Mouse (Mus musculus) cerebellum, postnatal 25 days (tissue): ENCODE data around the gene Gsn.
A peak's percentile ranks its signal among the peaks of the same experiment; 100 is the strongest.

ENCODE experiments used
- DNase-seq, 2 experiments: peaks; one replicate each; pipeline ENCODE4 v3.0.0; 2021; ENCODE audit warnings: mixed read lengths in 2 of 2

Gsn gene

DNA sequence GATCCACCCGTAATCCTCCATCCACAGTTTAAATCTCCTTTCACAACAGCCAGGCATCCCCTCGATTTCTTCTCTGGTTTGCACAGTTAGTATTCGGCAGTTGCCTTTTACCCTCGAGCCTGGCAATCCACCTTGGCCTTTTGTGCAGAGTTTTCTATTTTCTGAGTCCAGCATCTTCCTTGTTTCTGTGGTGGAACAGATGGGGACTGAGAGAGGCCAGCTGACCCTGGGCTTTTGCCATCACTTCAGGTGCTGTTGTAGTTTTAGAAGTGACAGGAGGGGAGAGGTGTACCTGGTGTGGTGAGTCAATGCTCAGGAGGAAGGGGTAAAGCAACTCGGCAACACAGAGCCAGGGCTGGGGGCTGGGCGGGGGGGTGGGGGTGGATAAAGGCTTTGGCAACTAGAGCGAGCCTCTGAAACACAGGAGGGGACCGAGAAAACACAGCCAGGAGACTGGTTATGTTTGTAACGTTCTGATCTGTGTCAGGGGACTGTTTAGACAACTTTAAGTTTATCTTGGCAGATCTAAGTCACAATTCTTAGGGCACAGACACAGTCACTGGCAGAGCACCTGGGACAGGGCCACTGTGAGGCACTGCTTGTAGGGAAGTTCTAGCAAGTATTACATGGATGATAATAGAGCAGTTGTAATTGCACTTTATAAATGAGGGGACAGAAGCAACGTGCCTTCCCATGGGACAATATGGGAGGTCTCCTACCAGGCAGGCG, 72.0 kb downstream of the Gsn start:
- peak; percentile 84 to 85 for DNase-seq

DNA sequence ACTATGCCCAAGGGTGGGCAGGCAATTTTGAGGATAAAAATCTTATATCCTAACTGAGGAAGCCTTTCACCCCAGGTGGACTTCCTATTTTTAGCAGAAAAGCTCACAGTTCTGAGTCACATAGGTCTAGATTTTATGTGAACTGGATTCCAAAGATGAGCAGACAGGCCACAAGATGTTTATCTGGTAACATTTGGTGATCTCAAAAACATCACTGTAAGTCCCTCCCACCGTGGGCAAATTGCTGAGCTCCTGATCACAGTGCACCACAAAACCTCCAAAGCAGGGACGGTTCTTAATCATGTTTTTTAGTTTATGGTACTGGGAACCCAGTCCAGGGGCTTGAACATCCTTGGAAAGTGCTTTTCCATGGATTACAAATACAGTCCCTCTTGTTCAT, 72.9 kb downstream of the Gsn start:
- no peak for DNase-seq

DNA sequence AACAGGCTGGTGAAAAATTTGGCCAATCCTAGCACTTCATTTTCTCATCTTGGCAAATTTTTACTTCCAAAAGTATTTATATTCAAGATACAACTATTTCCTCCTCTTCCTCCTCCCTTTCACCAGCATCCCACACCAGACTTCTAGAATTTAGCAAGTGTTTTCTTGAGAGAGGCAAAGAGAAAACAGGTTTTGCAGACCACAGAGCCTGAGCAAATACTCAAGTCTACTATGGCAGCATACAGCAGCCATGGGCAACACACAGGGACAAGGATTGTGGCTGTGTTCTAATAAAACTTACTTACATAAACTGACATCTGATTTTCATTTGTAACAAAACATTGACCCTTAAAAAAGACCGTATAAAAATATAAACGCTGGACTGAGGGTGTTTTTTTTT, 75.0 kb downstream of the Gsn start:
- DNase-seq: no peak

DNA sequence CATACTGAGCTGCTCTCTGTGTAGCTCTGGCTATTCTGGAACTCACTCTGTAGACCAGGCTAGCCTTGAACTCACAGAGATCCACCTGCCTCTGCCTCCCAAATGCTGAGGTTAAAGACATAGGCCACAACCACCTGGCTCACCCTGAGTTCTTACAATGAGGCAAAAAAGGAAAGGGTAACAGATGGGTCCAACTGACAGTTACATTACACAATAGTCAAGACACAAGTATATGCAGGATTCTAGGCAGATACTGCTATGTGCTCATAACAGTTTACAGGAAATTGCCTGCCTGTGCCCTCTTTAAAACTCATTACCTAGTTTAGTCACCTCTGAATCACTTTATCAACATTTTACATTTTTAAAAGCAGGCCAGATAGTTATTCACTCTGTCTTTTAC, 77.5 kb downstream of the Gsn start:
- no peak for DNase-seq

DNA sequence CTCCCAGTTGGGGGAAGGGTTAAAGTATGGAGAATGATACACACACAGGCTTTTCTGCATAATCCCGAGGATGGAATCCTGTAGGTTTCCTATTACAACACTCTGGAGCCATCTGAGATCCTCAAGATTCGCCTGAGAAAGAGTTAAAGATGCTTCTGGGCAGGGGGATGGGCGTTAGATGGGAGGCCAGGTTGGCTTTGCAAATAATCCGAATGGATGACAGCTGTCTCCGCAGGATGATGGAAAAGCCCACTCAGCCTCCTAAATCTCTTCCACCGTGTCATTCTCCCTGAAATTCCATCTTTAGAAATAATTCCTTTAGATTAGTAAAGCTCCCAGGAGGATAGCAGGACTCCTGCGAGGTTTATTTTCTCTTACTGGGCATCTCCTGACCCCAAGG, 79.4 kb downstream of the Gsn start:
- DNase-seq: no peak

DNA sequence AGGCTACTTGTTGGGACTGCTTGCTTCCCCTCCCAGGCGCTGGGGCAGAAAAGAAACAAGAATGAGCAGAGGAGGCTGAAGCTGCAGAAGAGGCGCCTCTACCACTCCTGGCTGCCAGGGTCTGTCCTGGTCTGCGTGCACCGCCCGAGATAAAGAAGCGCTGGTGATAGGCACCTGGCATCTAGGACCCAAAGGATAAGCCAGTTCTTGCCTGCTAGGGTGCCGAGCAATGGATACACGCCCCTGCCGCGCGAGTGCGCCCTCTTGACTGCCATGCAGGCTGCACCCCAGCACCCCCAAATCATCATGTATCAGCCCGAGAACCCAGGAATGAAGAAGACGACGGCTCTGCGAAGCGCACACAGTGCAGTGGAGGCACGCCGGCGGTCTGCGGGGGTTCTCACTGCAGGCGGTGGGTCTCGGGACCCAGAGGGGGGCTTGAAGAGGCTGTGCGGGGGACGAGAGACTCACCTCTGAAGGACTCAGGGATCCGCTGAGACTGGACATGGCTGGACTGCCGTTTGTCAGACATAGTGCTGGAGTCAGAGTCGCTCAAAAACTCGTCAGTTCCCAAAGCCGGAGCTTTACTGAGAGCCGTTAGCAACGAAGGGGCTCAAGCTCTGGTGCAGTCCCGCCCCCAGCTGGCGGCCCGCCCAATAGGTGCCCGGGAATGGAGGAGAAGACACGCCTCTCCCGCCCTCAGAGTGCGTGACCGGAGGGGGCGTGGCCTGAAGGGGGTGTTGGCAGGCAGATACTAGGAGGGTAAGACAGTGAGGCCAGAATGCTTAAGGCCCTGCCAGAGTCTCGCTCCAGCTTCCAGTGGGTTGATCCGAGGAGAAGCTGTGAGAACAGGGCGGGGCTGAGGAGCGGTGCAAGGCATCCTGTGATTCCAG, 80.5 kb downstream of the Gsn start, which contains the start of gene Stom:
Gene Stom, minus strand, starts transcription at position 589 of the 893 bp plus-strand sequence.
- peak; percentile 99 to 100 for DNase-seq

DNA sequence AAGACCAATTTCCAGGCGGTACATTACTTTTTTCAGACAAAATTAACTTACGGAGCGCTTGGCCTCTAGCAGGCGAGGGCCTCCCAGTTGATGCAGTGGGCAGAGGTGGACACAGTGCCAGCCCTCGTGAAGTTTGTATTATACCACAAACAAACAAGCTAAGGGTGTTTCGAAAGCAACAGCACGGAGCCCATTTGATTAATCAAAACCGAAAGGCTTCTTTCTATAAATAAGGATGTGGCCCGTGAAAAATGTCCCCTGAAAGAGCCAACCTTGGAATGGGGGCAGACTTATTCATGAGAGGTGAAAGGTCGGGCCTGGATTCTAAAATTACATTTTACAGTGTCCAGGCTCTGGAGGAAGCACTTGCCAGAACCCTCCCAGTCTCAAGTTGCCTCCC, 81.2 kb downstream of the Gsn start:
- DNase-seq: no peak

DNA sequence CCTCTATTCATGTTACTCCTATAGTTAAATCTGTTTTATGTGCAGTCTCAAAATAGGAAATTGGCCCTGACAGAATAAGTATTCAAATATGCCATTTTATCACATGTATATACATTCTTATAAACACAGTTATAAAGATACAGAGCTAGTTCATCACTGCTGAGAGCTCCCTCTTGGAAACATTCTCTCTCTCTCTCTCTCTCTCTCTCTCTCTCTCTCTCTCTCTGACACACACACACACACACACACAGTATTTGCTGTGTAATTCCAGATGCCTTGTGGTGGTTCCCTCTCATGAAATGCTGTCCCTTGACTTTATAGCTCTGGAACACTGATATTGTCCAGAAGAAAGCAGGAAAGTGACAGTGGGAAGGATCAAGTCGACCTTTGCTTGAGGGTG, 81.9 kb downstream of the Gsn start:
- DNase-seq: no peak

DNA sequence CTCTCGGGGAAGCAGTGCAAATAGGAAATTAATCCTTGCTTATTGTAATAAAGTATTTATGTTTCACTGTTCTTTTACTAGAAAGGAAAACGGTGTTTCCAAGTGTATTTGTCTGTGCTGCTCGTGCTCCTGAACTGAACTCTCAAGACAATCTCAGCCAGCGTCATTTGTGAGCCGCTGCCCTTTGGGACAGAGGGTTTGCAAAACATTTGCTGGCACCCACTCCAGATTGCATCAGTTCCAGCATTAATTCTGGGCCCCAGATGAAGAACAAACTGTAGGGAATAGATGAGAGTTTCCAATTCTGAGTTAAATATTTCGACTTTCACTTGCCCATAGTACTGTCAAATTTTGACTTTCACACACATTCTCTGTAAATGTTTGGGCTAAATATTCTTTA, 82.5 kb downstream of the Gsn start:
- DNase-seq: no peak

DNA sequence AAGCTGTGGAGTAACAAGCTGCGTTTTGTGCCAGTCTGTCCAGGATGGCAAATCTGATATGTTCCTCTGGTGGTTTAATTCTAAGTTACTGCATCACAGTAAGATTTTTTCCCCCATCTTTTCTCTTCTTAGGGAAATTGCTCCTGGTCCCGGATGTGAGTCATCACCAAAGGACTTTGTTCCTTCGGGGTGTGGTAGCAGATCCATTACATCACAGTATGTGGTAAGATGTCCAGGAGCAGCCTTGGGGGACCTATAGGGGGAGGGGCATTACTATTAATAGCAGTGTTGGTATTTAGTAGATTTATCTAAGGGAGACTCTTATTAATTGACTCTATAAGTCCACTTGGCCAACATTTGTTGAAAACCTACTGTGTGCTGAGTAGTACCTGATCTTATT, 86.4 kb downstream of the Gsn start:
- no peak for DNase-seq

DNA sequence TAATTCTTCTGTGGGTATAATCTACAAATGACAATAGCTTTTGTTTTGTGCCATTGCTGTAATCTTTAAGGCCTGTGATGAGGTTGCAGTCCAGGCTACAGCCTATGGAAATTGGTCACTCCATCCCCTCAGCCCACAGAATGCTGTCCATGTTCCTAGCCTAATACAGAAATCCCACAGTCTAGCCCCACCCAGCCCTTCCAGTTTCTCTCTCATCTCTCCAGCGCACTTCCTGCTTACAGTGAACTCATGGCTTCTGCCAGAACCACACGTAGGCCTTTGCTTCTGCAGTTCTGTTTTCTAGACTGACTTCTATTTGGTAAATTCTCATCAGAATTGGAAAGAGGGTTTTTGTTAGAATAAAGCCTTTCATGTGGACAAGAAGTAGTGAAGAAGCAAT, 89.8 kb downstream of the Gsn start:
- DNase-seq: no peak

DNA sequence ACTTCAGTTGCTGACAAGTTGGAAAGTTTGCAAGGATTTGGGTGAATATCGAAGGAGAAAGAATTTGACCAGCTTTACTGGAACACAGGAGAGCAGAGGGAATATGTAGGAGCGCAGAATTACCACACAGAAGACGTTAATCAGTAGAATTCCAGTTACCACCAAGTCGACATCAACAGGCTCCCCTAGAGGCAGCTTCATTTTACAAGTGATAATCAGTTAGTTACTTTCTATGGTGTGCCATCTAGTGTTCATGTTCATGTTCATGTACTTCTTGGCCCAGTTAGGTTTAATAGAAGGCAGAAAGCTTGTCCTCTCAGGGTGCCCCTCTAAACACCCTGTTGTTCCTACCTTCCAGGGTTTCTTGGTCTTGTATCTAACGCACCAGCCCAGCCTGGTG, 93.0 kb downstream of the Gsn start:
- no peak for DNase-seq
